Mouse (Mus musculus): ENCODE data around the gene Sh2d2a. TPM values are rescaled to one million over a fixed set of nuclear protein-coding genes. Genes with fewer than 3 reads are reported as not detected.
"Not testable (repeated sequence)": the region's sequence is repeated elsewhere in the genome, so short reads cannot be mapped to it uniquely, and the experiment has no call there.

Sh2d2a gene
- total RNA-seq, 2 experiments from 2014 or later = 0.70 to 1.9 TPM

DNA sequence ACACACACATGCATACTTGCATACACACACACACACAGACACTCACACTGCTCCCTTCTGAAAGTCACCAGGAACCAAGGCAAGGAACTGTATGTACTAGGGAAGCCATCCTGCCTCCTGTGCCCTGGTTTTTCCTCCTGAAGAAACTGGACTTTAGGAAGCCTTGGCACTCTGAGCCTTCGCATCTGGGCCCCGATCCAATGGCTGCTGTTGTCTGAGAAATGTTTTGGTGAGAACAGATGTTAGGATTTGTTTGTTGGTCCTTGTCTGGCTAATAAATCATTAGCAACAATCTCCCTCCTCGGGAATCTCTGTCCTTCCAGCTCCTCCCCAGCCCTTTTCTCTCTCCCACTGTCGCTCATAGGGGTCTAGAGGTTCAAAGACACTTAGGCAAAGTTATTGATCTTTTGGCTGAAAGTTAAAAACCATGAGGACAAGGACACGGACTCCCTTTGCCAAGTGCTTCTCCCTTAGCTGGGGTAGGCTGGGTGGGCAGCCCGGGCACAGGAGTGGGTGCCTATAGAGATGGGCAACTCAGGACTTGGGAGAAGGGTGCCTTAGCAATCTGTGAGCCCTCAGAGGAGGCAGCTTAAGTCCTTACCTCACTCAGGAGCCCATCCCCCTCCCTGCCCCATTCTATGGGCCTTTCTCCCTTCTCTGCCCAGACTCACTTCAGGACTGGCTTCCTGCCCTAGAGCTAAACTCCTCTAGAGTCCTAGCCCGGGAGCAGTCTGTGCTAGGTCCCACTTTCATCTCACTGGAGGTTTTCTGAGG lies 8.4 kb downstream of the Sh2d2a start:
- no peak for ATAC-seq (ENCODE audit: poor library complexity, severe bottlenecking)

DNA sequence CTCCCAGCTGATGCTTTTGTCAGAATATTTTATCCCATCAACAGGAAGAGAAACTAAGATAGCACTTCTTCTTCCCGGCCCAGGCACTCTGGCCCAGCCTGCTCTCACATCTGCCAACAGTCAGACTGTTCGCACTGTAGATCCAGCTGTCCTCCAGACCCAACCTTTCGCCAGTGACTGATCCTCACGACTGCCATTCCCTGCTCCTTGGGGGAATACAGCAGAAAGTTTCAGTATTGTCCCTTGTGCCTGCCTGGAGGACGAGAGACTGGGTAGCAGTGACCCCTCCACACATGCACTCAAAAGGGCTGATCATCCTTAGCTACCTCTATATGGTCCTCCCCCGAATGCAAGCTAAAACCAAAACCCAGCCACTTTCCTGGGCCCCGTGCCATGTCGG lies 9.4 kb downstream of the Sh2d2a start:
- ATAC-seq (ENCODE audit: poor library complexity, severe bottlenecking) = no peak

DNA sequence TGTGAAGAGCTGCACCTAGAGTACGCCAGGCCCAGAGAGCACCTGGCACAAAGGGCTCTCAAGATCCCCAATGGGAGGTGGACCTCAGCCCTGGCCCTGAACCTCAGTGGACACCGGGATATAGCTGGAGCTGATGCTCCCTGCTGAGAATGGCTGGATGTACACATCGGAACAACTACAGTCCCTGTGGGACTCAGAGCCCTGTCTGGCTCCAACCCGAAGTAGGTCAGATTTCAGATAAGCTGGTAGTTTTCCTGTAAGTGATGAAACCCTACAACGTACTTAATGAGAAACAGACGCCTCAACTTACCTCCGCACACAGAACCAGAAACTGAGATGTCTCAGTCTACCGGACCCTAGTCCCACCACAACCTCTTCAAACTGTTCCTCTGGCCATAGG lies 11.1 kb downstream of the Sh2d2a start:
- no peak for ATAC-seq (ENCODE audit: poor library complexity, severe bottlenecking)

DNA sequence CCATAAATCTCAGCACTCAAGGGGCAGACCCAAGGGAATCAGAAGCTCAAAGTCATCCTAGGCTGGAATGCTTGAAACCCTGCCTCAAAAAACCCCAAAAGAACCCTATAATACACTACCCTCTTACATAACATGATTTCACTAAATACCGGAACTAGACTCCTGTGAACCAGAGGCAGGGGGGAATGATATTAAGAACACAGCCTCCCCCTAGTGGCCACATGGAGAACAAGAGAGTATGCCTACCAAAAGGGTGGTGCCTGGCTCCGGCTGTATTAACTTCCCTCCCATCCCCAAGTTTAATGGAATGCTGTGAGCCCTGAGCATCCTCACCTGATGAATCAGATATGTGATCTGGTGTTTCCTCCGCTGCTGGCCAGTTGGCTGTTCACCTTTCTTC lies 13.3 kb downstream of the Sh2d2a start:
- ATAC-seq (ENCODE audit: poor library complexity, severe bottlenecking) = peak; percentile 95

DNA sequence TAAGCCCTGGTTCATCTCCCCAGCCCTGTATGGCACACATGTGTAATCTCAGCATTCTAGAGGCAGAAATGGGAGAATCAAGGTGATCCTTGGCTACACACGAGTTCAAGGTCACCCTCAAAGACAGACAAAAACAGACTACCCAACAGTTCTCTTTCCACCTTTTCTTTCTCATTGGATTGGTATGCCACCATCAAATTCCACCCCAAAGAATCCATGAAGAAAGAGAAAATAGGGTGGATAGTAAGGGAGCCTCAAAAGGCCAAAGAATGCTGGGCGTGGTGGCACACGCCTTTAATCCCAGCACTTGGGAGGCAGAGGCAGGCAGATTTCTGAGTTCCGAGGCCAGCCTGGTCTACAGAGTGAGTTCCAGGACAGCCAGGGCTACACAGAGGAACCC lies 17.6 kb downstream of the Sh2d2a start:
- not testable (repeated sequence) for ATAC-seq (ENCODE audit: poor library complexity, severe bottlenecking)

DNA sequence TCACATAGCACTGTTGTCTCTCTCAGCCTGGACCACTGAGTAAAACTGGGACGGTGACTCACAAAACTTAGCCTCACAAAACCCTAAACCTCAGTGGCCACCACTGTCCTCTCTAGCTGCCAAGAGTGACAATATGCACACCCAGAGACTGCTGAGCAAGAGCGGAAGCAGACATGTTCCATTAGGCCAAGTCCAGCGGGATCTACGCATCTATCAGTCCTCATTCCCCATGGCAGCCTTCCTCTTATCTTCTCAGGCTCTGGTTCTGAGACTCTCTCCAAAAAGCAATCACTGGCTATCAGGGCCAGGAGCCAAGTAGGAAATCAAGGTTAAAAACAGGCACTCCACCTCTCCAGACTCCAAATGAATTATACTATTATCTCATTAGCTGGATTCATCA lies 31.2 kb downstream of the Sh2d2a start:
- ATAC-seq (ENCODE audit: poor library complexity, severe bottlenecking) = no peak

DNA sequence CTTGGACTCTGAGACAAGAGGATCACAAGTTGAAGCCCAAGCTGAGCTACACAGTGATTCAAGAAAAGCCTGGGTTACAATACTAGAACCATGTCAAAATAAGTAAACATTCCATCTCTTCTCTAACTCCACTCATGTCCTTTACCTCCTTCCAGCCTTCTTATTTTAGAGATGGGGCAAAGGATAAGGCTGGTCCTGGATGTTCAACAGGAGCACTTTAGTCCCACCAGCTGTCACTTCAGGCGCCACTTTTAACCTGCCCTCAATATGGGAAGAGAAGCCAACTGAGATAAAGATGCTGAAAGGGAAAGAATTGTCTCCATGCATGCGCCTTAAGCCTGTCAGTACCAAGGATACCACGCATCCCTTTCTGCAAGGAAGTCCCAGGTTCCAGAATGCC lies 37.7 kb downstream of the Sh2d2a start:
- no peak for ATAC-seq (ENCODE audit: poor library complexity, severe bottlenecking)

DNA sequence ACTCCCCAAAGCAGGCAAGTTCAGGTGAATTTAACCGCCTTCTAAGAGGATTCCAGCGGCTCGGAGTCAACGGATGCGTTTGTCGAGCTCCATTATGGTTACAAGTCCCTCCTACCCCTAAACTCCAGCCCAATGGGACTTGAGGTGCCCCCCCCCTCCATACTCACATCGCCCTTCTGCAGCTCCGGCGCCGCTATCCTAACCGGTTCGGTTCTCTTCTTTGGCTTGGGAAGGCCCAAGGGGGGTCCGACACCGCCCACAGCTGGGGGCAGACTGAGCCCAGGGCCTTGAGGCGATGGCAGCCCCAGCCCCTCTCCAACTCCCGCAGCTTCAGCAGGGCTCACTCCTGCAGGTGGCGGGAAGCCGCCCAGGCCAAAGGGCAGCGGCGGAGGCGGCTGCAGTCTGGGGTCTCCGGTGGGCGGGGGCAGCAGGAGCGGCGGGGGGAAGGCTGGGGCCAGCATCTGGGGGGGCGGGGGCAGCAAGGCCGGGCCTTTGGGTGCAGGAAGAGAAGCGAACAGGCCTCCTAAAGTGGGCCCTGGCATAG lies 38.2 kb downstream of the Sh2d2a start:
- ATAC-seq (ENCODE audit: poor library complexity, severe bottlenecking) = no peak

DNA sequence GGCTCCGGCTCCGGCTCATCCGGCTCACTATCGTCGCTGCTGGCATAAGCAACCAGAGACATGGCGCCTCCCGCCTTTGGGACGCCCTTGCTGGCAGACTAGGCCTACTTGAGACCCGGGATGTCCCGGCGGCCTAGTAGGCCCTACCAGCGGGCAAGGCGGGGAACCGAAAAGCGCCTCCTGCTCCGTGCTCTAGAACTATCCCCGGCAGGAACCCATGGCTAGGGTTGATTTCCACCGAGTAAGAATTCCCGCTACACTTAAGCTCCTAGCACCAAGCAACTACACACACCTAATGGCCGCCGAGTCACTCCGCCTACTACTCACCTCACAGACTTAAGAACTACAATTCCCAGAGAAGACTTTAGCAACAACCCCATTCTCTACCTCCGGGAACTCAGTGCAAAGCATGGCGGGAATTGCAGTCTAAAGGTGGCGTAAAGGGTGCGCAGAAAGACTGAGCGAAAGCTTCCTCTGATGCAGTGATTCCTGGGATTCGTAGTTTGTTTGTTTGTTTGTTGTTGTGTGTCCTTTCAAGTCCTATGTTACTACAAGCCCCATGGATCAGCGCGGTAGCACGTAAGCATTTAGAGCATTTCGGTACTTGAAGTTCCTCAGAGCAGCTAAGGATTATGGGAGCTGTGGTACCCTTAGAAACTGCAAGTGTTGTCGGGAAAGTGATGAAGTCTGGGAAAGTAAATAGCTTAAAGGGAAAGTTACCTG lies 38.9 kb downstream of the Sh2d2a start, which contains the start of gene Prcc:
Gene Prcc, minus strand, starts transcription at position 328 of the 723 bp plus-strand sequence.
- peak; percentile 95 for ATAC-seq (ENCODE audit: poor library complexity, severe bottlenecking)

DNA sequence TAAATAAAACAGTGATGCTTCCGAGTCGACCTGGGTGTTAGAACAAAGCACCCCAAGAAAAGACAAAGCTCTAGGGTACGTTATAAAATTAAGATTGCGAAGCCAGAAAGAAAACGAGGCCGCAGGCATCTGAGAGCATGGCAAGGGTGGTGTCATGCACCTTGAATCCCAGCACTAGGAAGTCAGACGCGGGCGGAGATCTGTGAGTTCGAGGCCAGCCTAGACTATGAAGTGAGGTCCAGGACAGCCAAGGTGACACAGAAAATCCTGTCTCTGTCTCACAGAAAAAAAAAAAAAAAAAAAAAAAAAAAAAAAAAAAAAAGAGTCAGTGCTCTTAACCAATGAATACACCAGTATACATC lies 39.4 kb downstream of the Sh2d2a start:
- peak; percentile 23 for ATAC-seq (ENCODE audit: poor library complexity, severe bottlenecking)

DNA sequence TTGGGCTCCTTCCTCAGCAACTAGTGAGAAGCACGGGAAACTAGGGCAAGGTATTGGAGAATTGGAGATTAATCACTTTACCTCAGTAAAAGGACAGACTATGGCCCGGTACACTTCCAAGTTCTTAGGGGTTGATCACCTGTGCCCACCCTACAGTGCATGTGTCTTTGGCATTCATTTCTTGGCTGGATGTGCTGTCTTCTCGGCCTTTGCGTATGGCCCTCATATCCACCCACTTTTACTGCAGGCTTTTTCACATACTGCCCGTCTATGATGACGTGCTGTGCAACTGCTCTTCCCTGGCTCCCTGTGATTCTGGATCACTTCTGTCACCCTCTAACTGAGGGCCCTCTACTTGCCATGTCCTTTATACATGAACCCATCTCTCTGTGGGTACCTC lies 39.9 kb downstream of the Sh2d2a start:
- ATAC-seq (ENCODE audit: poor library complexity, severe bottlenecking) = no peak

DNA sequence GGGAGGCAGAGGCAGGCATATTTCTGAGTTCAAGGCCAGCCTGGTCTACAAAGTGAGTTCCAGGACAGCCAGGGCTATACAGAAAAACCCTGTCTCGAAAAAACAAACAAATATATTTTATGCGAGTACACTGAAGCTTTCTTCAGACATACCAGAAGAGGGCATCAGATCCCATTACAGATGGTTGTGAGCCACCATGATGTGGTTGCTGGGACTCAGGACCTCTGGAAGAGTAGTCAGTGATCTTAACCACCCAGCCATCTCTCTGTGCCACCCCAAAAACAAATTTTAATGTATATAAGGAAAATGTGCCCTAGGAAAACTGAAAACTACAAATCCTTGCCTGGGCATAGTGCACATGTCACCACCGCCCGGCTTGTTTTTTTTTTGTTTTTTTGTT lies 40.8 kb downstream of the Sh2d2a start:
- ATAC-seq (ENCODE audit: poor library complexity, severe bottlenecking) = not testable (repeated sequence)

DNA sequence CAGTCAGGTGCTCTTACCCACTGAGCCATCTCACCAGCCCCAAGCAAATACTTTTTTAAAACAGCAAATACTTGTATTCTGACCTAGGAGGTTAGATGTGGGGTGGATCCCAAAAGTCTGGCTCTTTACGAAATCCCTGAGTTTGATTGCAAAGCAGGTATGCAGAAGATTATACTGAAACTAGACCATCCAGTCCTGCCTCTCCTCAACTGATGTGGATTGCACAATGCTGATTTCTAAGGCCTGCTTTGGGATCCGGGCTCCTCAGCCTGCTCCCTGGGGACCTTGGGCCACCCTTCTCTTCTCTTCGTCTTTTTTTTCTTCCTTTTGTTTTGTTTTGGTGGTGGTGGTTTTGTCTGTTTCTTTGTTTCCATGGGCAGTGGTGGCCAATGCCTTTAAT lies 44.9 kb downstream of the Sh2d2a start:
- ATAC-seq (ENCODE audit: poor library complexity, severe bottlenecking) = no peak

DNA sequence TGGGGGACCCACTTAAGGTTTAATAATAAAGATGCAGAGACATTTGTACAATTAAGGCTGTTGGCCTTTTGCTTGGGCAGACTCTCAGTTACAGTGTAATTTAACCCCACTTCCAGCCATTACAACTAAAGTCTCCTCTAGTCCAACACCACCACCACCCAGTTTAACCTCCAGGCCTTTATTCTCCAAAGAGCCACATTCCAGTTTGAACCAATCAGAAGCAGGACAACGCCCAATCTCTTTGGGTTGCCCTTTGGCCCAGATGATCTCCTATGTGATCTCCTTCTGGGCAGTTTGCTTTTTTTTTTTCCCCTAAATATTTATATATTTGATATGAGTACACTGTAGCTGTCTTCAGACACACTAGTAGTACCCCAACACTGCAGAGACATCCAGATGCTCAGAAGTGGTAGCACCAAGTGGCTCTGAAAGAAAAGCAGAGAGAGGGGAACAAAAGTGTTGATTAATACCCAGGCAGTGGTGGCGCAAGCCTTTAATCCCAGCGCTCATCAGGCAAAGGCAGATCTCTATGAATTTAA lies 46.9 kb downstream of the Sh2d2a start:
- no peak for ATAC-seq (ENCODE audit: poor library complexity, severe bottlenecking)

DNA sequence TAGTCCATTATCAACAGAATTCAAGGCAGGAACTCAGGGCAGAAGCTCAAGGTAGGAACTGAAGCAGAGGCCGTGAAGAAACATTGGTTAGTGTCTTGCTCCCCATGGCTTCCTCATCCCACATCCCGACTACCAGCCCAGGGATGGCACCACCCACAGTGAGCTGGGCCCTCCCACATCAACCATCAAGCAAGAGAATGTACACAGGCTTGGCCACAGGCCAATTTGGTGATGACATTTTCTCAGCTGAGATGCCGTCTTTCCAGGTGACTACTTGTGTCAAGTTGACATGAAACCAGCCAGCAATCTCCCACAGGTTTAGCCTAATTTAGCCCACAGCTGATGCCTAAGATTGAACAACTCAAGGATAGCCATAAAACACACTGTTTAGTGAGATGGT lies 52.7 kb downstream of the Sh2d2a start:
- ATAC-seq (ENCODE audit: poor library complexity, severe bottlenecking) = no peak

DNA sequence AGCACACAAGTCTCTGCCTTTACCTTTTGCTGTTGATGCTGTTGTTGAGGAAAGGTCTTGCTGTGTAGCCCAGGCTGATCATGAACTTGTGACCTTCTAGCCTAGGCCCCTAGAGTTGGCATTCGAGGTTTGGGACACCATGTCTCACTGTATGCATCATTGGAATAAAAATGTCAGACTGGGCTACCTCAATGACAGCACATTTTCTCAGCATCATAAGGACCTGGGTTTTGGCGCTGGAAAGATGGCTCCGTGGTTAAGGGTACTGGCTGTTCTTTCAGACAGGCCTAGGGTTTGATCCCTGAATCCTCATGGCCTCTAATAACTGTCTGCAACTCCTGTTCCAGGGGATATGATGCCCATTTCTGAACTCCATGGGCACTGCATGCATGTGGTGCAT lies 53.2 kb downstream of the Sh2d2a start:
- ATAC-seq (ENCODE audit: poor library complexity, severe bottlenecking) = no peak

DNA sequence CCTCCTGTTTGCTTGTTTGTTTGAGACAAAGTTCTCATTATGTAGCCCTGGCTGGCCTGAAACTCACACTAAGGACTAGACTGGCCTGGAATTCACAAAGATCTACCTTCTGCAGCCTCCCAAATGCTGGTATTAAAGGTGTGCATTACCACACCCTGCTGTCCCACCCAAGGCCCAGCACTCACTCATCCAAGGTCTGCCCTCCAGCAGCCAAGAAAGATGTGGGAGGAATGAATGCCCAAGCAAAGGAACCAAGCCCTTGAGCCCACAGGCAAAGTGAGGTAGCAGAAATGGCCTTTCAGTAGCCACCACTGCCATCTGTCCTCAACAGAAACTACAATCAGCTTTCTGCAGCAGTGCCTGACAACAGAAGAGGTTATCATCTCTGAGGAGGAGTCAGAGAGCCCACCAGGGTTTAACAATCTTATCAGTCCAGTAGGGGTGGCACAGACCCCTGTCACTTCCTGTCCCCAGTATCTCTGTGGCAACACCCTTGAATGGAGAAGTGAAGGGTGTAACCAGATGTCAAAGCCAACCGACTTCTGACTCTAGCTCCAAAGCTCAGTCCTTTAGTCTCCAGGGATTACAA lies 54.6 kb downstream of the Sh2d2a start:
- ATAC-seq (ENCODE audit: poor library complexity, severe bottlenecking) = peak; percentile 79

DNA sequence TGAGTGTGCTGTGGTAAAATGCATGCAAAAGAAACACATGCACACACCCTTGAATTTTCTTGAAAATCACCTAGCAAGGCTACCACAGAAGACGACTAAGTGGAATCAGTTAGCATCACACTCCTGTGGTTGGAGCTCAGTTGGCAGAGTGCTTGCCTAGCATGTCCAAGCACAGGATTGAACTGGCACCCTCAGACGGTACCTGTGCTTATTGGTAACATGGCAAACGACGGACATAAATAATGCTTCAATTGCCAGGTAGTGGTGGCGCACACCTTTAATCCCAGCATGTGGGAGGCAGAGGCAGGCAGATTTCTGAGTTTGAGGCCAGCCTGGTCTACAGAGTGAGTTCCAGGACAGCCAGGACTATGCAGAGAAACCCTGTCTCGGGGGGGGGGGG lies 55.4 kb downstream of the Sh2d2a start:
- not testable (repeated sequence) for ATAC-seq (ENCODE audit: poor library complexity, severe bottlenecking)

DNA sequence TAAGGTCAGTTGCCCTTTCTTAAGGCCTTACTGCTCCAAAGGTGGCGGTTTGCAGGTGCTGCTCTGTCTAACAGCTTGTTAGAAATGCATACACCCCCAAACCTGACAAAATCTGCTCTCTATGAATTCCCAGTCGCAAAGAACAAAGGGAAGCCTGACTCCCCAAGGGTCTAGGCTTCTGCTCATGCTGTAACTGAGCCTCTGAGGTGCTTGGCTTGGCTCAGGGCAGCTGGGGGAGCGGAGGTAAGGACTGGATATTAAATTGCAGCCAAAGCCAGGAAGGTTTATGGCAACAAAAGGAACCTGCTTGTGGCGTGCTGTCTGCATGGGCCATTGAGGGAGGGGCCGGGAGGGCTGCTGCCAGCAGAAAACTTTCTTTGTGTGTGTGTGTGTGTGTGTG lies 57.3 kb downstream of the Sh2d2a start:
- no peak for ATAC-seq (ENCODE audit: poor library complexity, severe bottlenecking)
